Mouse (Mus musculus): Measurements from ENCODE around the gene Adat3. TPM values are rescaled to one million over a fixed set of nuclear protein-coding genes. Genes with fewer than 3 reads are reported as not detected.

Gene Adat3
- total RNA-seq (2023), result 0.98 and 2.0 TPM in 2 replicates

GRCm38 (mm10) chr10:80602698-80603325 is at the start of gene Adat3, which contains the start of gene Scamp4:
Gene Adat3, plus strand, starts transcription at chr10:80602880.
Gene Scamp4, plus strand, starts transcription at chr10:80602872.

GRCm38 (mm10) chr10:80561116-80561944 is 41.4 kb upstream of the Adat3 start, which contains the start of gene Rexo1:
Gene Rexo1, minus strand, starts transcription at chr10:80561560.

GRCm38 (mm10) chr10:80577195-80578130 is 25.2 kb upstream of the Adat3 start, which contains the start of gene Klf16:
Gene Klf16, minus strand, starts transcription at chr10:80577321.

GRCm38 (mm10) chr10:80589879-80590854 is 12.5 kb upstream of the Adat3 start, which contains the start of gene Abhd17a:
Gene Abhd17a, minus strand, starts transcription at chr10:80590341.

GRCm38 (mm10) chr10:80605721-80606120 is 3.0 kb downstream of the Adat3 start, which contains the start of gene Gm49322:
Gene Gm49322, plus strand, starts transcription at chr10:80606021.

GRCm38 (mm10) chr10:80622661-80623456 is 20.2 kb downstream of the Adat3 start, which contains the start of gene Csnk1g2:
Gene Csnk1g2, plus strand, starts transcription at chr10:80622838.

GRCm38 (mm10) chr10:80656863-80657623 is 54.4 kb downstream of the Adat3 start, which contains the start of gene Btbd2:
Gene Btbd2, minus strand, starts transcription at chr10:80657071.

Other genes starting within 250 kb of the Adat3 start
- gene Plk5, start 246.4 kb upstream of the Adat3 start, total RNA-seq (2023), result not detected in 2 replicates
- 1.9 and 2.6 TPM in 2 replicates for gene Mex3d, start 215.2 kb upstream of the Adat3 start, total RNA-seq (2023)
- gene Mbd3, start 203.3 kb upstream of the Adat3 start, total RNA-seq (2023), result 30.1 and 33.3 TPM in 2 replicates
- gene Uqcr11, start 196.1 kb upstream of the Adat3 start, total RNA-seq (2023), result 68.5 and 72.8 TPM in 2 replicates
- gene Tcf3, start 169.2 kb upstream of the Adat3 start, total RNA-seq (2023), result 40.0 and 42.1 TPM in 2 replicates
- gene Onecut3, start 108.0 kb upstream of the Adat3 start, total RNA-seq (2023), result not detected in 2 replicates
- not detected in 2 replicates for gene Atp8b3, start 63.8 kb upstream of the Adat3 start, total RNA-seq (2023)
- 87.8 and 112 TPM in 2 replicates for gene Rexo1, start 41.3 kb upstream of the Adat3 start, total RNA-seq (2023)
- gene Klf16, start 25.6 kb upstream of the Adat3 start, total RNA-seq (2023), result 5.7 and 7.0 TPM in 2 replicates
- gene Abhd17a, start 12.5 kb upstream of the Adat3 start, total RNA-seq (2023), result 34.9 and 41.1 TPM in 2 replicates
- gene Scamp4, start within 50 bp of the Adat3 start, total RNA-seq (2023), result 6.9 and 8.2 TPM in 2 replicates
- 0.77 and 0.98 TPM in 2 replicates for gene Gm49322, start 3.1 kb downstream of the Adat3 start, total RNA-seq (2023)
- 101 and 129 TPM in 2 replicates for gene Csnk1g2, start 20.0 kb downstream of the Adat3 start, total RNA-seq (2023)
- 12.4 and 15.2 TPM in 2 replicates for gene Btbd2, start 54.2 kb downstream of the Adat3 start, total RNA-seq (2023)
- 181 and 193 TPM in 2 replicates for gene Mknk2, start 75.2 kb downstream of the Adat3 start, total RNA-seq (2023)
- gene Mob3a, start 99.1 kb downstream of the Adat3 start, total RNA-seq (2023), result 140 and 155 TPM in 2 replicates
- gene Izumo4, start 99.3 kb downstream of the Adat3 start, total RNA-seq (2023), result 8.4 and 14.1 TPM in 2 replicates
- gene Ap3d1, start 139.4 kb downstream of the Adat3 start, total RNA-seq (2023), result 99.7 and 123 TPM in 2 replicates
- gene Dot1l, start 152.3 kb downstream of the Adat3 start, total RNA-seq (2023), result 21.3 and 32.2 TPM in 2 replicates
- 39.7 and 47.3 TPM in 2 replicates for gene Sf3a2, start 195.3 kb downstream of the Adat3 start, total RNA-seq (2023)
- 62.9 and 84.6 TPM in 2 replicates for gene Plekhj1, start 195.7 kb downstream of the Adat3 start, total RNA-seq (2023)
- 0.77 and 1.2 TPM in 2 replicates for gene Amh, start 202.4 kb downstream of the Adat3 start, total RNA-seq (2023)
- gene Jsrp1, start 210.6 kb downstream of the Adat3 start, total RNA-seq (2023), result not detected in 2 replicates
- gene Oaz1, start 223.8 kb downstream of the Adat3 start, total RNA-seq (2023), result 506 and 673 TPM in 2 replicates
- gene Lingo3, start 241.2 kb downstream of the Adat3 start, total RNA-seq (2023), result not detected in 2 replicates